Mouse (Mus musculus) layer of hippocampus, adult 9-10 months (tissue): ENCODE results near the gene Kdm8.

ENCODE experiments used
- DNase-seq: peaks from one replicate; pipeline ENCODE4 v3.0.0; 2022; ENCODE audit warnings: low spot score

Gene Kdm8

DNA sequence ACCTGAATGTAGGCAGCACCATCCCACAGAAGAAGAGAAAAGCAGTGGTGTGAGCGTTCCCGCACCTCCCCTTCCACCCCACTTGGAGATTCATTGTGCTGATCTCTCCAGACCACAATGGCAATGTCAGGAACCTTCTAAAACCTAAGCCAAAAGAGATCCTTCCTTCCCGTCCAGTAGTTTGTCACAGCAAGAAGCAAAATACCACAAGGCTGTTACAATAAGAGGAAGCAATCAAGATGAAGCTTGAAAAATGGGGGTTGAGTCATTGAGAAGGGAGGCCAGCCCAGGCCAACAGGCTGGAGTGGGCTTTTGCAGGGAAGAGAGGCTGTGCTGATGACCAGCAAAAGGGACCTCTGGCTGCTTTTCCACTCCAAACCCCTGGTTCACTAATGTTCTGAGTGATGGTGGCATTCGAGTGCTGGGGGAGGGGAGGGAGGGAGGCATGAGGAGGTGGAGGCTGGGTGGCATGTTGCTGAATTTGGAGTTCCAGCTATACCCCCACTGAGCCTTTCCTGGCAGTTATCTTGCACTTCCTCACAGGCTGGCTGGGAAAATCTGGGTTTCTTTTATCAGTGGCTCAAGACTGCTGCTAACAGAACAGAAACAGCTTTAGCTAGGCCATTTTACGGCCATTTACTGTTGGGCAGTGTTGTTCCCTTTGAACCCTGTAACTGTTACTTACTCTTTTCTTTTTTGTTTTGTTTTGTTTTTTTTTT lies 59.1 kb downstream of the Kdm8 start:
- DNase-seq, result no peak

DNA sequence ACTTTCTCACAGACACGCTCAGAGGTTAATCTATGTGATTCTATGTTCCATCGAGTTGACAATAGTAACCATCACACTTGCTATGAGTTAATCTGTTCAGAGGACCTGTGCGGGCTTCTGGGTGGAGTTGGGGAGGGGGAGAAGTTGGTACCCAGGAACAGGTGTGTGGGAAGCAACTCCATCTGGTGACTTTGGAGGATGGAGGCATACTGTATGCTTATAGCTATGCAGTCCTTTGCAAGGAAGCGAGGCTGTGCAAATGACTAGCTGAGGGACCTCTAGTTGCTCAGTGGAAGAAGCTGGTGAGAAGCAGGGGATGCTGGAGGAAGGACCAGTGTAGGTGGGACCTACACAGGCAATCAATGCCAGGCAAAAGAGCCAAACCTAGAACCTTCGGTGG lies 60.1 kb downstream of the Kdm8 start:
- no peak for DNase-seq

DNA sequence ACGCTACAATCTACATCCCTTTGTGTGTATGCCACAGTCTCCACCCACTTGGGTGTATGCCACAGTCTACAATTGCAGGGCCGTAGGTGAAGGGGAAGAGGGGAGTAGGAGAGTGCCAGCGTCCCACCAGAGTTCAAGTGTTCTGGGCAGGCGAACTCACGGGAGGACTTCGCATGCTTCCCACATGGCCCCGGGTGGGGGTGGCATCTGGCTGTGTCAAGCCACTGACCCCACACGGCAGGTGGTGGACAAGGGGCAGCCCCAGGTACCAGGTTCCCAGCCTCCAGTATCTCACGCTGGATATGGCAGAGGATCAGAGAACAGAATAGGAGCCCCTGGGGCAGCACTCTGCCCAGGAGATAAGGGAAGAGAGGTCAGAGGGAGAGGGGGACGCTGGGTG lies 61.1 kb downstream of the Kdm8 start:
- no peak for DNase-seq

DNA sequence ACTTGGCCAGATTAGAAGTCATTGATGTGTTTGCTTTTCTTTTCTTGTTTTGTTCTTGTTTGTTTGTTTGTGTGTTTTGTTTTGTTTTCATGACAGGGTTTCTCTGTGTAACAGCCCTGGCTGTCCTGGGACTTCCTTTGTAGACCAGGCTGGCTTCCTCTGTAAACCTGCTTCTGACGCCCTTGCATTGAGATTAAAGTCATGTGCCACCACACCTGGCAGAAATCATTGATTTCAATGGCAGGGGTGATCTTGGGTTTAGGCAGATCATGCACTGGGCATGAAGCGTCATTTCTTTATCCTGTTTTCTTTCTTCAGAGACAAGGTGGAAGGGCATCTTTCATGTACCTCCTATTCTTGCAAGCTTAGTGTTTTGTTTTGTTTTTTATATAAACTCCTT lies 62.8 kb downstream of the Kdm8 start:
- no peak for DNase-seq

DNA sequence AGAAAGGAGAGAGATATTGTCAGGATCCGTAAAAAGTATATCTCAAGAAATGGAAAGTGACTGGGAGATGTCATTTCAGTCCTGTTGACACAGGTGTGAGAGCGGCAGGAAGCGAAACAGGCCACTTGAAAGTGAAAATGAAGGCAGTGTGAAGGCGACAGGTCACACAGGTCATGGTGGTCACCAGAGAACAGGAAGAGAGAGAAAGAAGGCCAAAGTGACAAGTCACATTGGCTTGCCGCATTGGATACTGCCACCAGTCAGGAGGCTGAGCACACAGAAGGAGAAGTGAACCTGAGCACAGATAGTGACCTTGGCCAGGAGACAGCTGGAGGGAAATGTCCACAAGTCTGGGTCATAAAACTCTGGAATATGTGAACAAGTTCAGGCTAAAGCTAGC lies 67.0 kb downstream of the Kdm8 start:
- DNase-seq, result no peak

DNA sequence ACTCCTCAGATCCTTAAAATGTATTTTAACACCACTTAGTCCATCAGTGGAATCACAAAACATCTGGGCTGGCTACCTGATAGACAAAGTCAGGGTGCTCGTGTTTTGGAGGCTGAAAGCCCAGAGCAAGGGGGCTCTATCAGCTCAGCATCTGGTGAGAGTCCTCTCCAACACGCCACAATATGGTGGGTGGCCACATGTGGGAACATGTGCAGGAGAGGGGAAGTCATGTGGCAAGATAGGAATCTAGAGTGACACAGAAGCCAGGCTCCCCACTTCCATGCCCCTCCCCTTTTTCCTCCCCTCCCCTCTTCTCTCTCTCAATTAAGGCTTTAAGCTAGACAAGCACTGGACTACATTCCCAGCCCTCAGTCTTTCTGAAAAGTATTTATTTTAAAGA lies 67.4 kb downstream of the Kdm8 start:
- no peak for DNase-seq
